Mouse (Mus musculus) embryonic facial prominence, embryonic 11.5 days (tissue): Measurements from ENCODE around the gene Tmem234. TPM values are rescaled to one million over a fixed set of nuclear protein-coding genes. Genes with fewer than 3 reads are reported as not detected.

Experiments used
- ATAC-seq: fragments of 200-750 bp; cut with Nextera tagmentation; replicated peaks from 2 replicates; pipeline ENCODE4 v1.8.0; 2017; ENCODE audit warnings: low read depth; ENCODE audit not compliant: insufficient number of reproducible peaks, low FRiP score, low TSS enrichment
- DNase-seq: peaks from one replicate; pipeline ENCODE4 v3.0.0-alpha.2; 2015; ENCODE audit warnings: low spot score
- H3K27ac ChIP-seq: fragments of 300-500 bp; sonication (generic); replicated peaks from 2 replicates; pipeline ENCODE4 v1.5.1; 2014; ENCODE audit warnings: mild to moderate bottlenecking, low read depth, low read length, control low read depth
- H3K27me3 ChIP-seq: fragments of 300-500 bp; sonication (generic); 2 replicates; pipeline ENCODE4 v1.6.1; 2014; ENCODE audit warnings: mild to moderate bottlenecking, low read length, moderate library complexity, mixed read lengths; ENCODE audit not compliant: control insufficient read depth, insufficient read depth
- H3K36me3 ChIP-seq: fragments of 300-500 bp; sonication (generic); replicated peaks from 2 replicates; pipeline ENCODE4 v1.6.1; 2014; ENCODE audit warnings: low read depth, mild to moderate bottlenecking, low read length, moderate library complexity, mixed read lengths; ENCODE audit not compliant: control insufficient read depth, insufficient read depth
- H3K4me1 ChIP-seq: fragments of 300-500 bp; sonication (generic); 2 replicates; pipeline ENCODE4 v1.6.1; 2014; ENCODE audit warnings: low read length, mixed read lengths; ENCODE audit not compliant: control insufficient read depth, insufficient read depth
- H3K4me2 ChIP-seq: fragments of 300-500 bp; sonication (generic); 2 replicates; pipeline ENCODE4 v1.6.1; 2014; ENCODE audit warnings: low read depth, mild to moderate bottlenecking, control low read depth, low read length, moderate library complexity
- H3K4me3 ChIP-seq: fragments of 300-500 bp; sonication (generic); 2 replicates; pipeline ENCODE4 v1.5.1; 2014; ENCODE audit warnings: low read depth, low read length, control low read depth
- H3K9ac ChIP-seq: fragments of 300-500 bp; sonication (generic); replicated peaks from 2 replicates; pipeline ENCODE4 v1.6.1; 2014; ENCODE audit warnings: mild to moderate bottlenecking, control low read depth, low read length
- H3K9me3 ChIP-seq: fragments of 300-500 bp; sonication (generic); replicated peaks from 2 replicates; pipeline ENCODE4 v1.6.1; 2016; ENCODE audit warnings: mild to moderate bottlenecking, low read length, inconsistent platforms, mixed read lengths; ENCODE audit not compliant: control insufficient read depth
- WGBS: fragments of 180-500 bp; shearing (Covaris S2); extraction: QIAGEN DNeasy Blood & Tissue Kit; methylation state at CpG from one replicate; pipeline ENCODE4 v1.1.7; 2014; 5-methylcytosine and 5-hydroxymethylcytosine counted together
- polyA plus RNA-seq: library from polyadenylated mRNA; unstranded; fragments of >200 nt; fragmentation: Nextera tagmentation; extraction: Ambion mirVana; gene quantifications from 2 replicates; pipeline ENCODE4 v1.2.1, GENCODE M21; 2014

Tmem234 gene
- polyA plus RNA-seq, 1 experiment from 2014 or later: 163 TPM

- Histone ChIP-seq H3K4me2 (peak overlapping the region; percentile 77), H3K4me1 (no peaks in the 10 kb centered on the region), H3K9me3 (no peaks in the 10 kb centered on the region), H3K27me3 (no peaks in the 10 kb centered on the region), H3K27ac (no peak overlapping the region), H3K9ac (peak overlapping the region; percentile 62), H3K36me3 (no peaks in the 10 kb centered on the region), H3K4me3 (peak overlapping the region; percentile 41)
- ATAC-seq: peak; percentile 63; the same call in 1 of the 2 replicates
- 2% methylated on average over 36 of the region's 36 CpGs for WGBS
- peak; percentile 85 for DNase-seq
Measured at GRCm38 (mm10) chr4:129584884-129585608, 15.4 kb upstream of the Tmem234 start.

- DNase-seq: no peak
- Histone ChIP-seq H3K9me3 (no peaks in the 10 kb centered on the region), H3K27ac (no peak overlapping the region), H3K27me3 (no peaks in the 10 kb centered on the region), H3K4me3 (no peak overlapping the region), H3K4me1 (no peaks in the 10 kb centered on the region), H3K36me3 (no peaks in the 10 kb centered on the region), H3K4me2 (peak overlapping the region; percentile 77; the same call in 1 of the 2 replicates), H3K9ac (no peak overlapping the region)
- 67% methylated on average over 9 of the region's 9 CpGs for WGBS
- ATAC-seq: 0 out of 2 replicates have a peak, but pooled peaks have one; percentile 30
Measured at GRCm38 (mm10) chr4:129585773-129586172, 14.7 kb upstream of the Tmem234 start.

- WGBS: 48% methylated on average over 1 of the region's 1 CpGs
- no peak overlapping the region for H3K4me3 ChIP-seq
- no peak overlapping the region for H3K27ac ChIP-seq
- H3K9me3 ChIP-seq: no peaks in the 10 kb centered on the region
- no peak overlapping the region for H3K4me2 ChIP-seq
- H3K36me3 ChIP-seq: peaks cover 4% of the 10 kb centered on the region
- no peaks in the 10 kb centered on the region for H3K27me3 ChIP-seq
- ATAC-seq: no peak
- H3K9ac ChIP-seq: no peak overlapping the region
- no peaks in the 10 kb centered on the region for H3K4me1 ChIP-seq
- DNase-seq: no peak
Measured at GRCm38 (mm10) chr4:129586943-129587342, 13.5 kb upstream of the Tmem234 start.

- H3K4me2 ChIP-seq: no peak overlapping the region
- no peaks in the 10 kb centered on the region for H3K27me3 ChIP-seq
- no peak overlapping the region for H3K27ac ChIP-seq
- WGBS: 79% methylated on average over 4 of the region's 4 CpGs
- H3K9me3 ChIP-seq: no peaks in the 10 kb centered on the region
- no peak for DNase-seq
- H3K36me3 ChIP-seq: peaks cover 11% of the 10 kb centered on the region
- H3K9ac ChIP-seq: no peak overlapping the region
- ATAC-seq: no peak
- no peak overlapping the region for H3K4me3 ChIP-seq
- no peaks in the 10 kb centered on the region for H3K4me1 ChIP-seq
Measured at GRCm38 (mm10) chr4:129588865-129589264, 11.6 kb upstream of the Tmem234 start.

GRCm38 (mm10) chr4:129608426-129609025 lies 8.1 kb downstream of the Tmem234 start:
- Histone ChIP-seq H3K27me3 (no peaks in the 10 kb centered on the region), H3K9me3 (no peaks in the 10 kb centered on the region), H3K4me3 (no peak overlapping the region), H3K4me2 (no peak overlapping the region), H3K9ac (no peak overlapping the region), H3K27ac (no peak overlapping the region), H3K36me3 (peaks cover 2% of the 10 kb centered on the region; the same call in 1 of the 2 replicates), H3K4me1 (no peaks in the 10 kb centered on the region)
- 37% methylated on average over 7 of the region's 7 CpGs for WGBS
- peak; percentile 61 for ATAC-seq
- DNase-seq: peak; percentile 87

- H3K4me3 ChIP-seq: no peak overlapping the region
- WGBS: 85% methylated on average over 12 of the region's 12 CpGs
- H3K36me3 ChIP-seq: peaks cover 2% of the 10 kb centered on the region; the same call in 1 of the 2 replicates
- ATAC-seq: no peak
- no peaks in the 10 kb centered on the region for H3K4me1 ChIP-seq
- no peak overlapping the region for H3K4me2 ChIP-seq
- no peak for DNase-seq
- no peaks in the 10 kb centered on the region for H3K9me3 ChIP-seq
- no peak overlapping the region for H3K9ac ChIP-seq
- no peak overlapping the region for H3K27ac ChIP-seq
- H3K27me3 ChIP-seq: no peaks in the 10 kb centered on the region
Measured at GRCm38 (mm10) chr4:129609139-129609631, 8.7 kb downstream of the Tmem234 start.

GRCm38 (mm10) chr4:129610026-129610425 lies 9.6 kb downstream of the Tmem234 start:
- WGBS: 86% methylated on average over 4 of the region's 4 CpGs
- Histone ChIP-seq H3K27me3 (no peaks in the 10 kb centered on the region), H3K27ac (no peak overlapping the region), H3K9me3 (no peaks in the 10 kb centered on the region), H3K36me3 (peaks cover 2% of the 10 kb centered on the region; the same call in 1 of the 2 replicates), H3K9ac (no peak overlapping the region), H3K4me2 (no peak overlapping the region), H3K4me1 (no peaks in the 10 kb centered on the region), H3K4me3 (no peak overlapping the region)
- ATAC-seq (no peak), DNase-seq (no peak)

- Histone ChIP-seq H3K36me3 (peaks cover 2% of the 10 kb centered on the region; the same call in 1 of the 2 replicates), H3K9ac (no peak overlapping the region), H3K27me3 (no peaks in the 10 kb centered on the region), H3K4me1 (no peaks in the 10 kb centered on the region), H3K4me3 (no peak overlapping the region), H3K4me2 (no peak overlapping the region), H3K27ac (no peak overlapping the region), H3K9me3 (no peaks in the 10 kb centered on the region)
- no peak for ATAC-seq
- no peak for DNase-seq
- 65% methylated on average over 4 of the region's 4 CpGs for WGBS
Measured at GRCm38 (mm10) chr4:129610472-129610871, 10.0 kb downstream of the Tmem234 start.
